Mouse (Mus musculus) liver, embryonic 13.5 days (tissue): ENCODE measurements around the gene Arhgap44. TPM values are rescaled to one million over a fixed set of nuclear protein-coding genes. Genes with fewer than 3 reads are reported as not detected.

Experiments used
- ATAC-seq: fragments of 200-750 bp; cut with Nextera tagmentation; 2 replicates; pipeline ENCODE4 v1.8.0; 2017; ENCODE audit warnings: low read depth, mild to moderate bottlenecking, moderate number of reproducible peaks, moderate library complexity
- DNase-seq: peaks from one replicate; pipeline ENCODE4 v3.0.0; 2022
- H3K27ac ChIP-seq: fragments of 300-500 bp; sonication (generic); 2 replicates; pipeline ENCODE4 v1.5.1; 2015; ENCODE audit warnings: moderate library complexity, mild to moderate bottlenecking, inconsistent platforms
- H3K27me3 ChIP-seq: fragments of 300-500 bp; sonication (generic); 2 replicates; pipeline ENCODE4 v1.6.1; 2015; ENCODE audit warnings: mild to moderate bottlenecking, inconsistent platforms
- H3K36me3 ChIP-seq: fragments of 300-500 bp; sonication (generic); 2 replicates; pipeline ENCODE4 v1.6.1; 2015; ENCODE audit warnings: mild to moderate bottlenecking, inconsistent platforms
- H3K4me1 ChIP-seq: fragments of 300-500 bp; sonication (generic); replicated peaks from 2 replicates; pipeline ENCODE4 v1.6.1; 2015; ENCODE audit warnings: inconsistent platforms
- H3K4me2 ChIP-seq: fragments of 300-500 bp; sonication (generic); 2 replicates; pipeline ENCODE4 v1.6.1; 2015; ENCODE audit warnings: inconsistent platforms, mild to moderate bottlenecking, moderate library complexity
- H3K4me3 ChIP-seq: fragments of 300-500 bp; sonication (generic); replicated peaks from 2 replicates; pipeline ENCODE4 v1.5.1; 2015; ENCODE audit warnings: mild to moderate bottlenecking, inconsistent platforms
- H3K9ac ChIP-seq: fragments of 300-500 bp; sonication (generic); 2 replicates; pipeline ENCODE4 v1.6.1; 2015; ENCODE audit warnings: mild to moderate bottlenecking, inconsistent platforms
- H3K9me3 ChIP-seq: fragments of 300-500 bp; sonication (generic); replicated peaks from 2 replicates; pipeline ENCODE4 v1.6.1; 2016; ENCODE audit warnings: inconsistent platforms
- WGBS: fragments of 180-500 bp; shearing (Covaris S2); methylation state at CpG from one replicate; pipeline ENCODE4 v1.1.7; 2015; ENCODE audit not compliant: insufficient replicate concordance; 5-methylcytosine and 5-hydroxymethylcytosine counted together
- polyA plus RNA-seq: library from polyadenylated mRNA; unstranded; fragments of >200 nt; fragmentation: Nextera tagmentation; extraction: Ambion mirVana; gene quantifications from 2 replicates; pipeline ENCODE4 v1.2.1, GENCODE M21; 2015

Gene Arhgap44
- polyA plus RNA-seq, 1 experiment from 2014 or later, result 0.66 TPM

DNA sequence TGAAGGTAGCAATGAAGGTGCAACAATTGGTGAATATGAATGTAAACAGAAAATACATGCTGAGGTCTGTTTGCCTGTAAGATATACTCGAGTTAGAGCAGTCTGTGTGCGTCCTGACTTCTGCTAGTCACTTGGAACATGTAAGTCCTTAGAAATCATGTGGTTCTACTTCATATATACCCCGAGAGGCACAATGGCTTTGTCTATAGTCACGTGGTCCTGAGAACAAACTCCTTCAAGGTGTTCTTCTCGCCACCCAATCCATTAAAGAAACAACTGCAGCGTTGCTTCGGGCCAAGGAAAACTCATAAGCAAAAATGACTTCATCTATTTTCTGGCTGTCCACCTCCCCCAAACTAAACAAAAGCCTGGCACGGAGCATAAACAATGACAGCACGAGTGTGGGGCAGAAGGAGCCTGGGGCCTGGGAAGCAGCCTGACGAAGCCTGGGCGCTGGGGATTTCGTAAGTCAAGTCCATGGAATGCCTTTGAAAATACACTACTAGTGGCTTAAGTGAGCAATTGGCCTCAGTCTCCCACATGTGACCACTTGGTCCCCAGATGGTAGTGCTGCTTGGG lies 123.2 kb downstream of the Arhgap44 start:
- H3K27ac ChIP-seq, result no peak overlapping the region
- DNase-seq, result no peak
- no peaks in the 10 kb centered on the region for H3K27me3 ChIP-seq
- no peaks in the 10 kb centered on the region for H3K4me1 ChIP-seq
- ATAC-seq, result no peak
- no peak overlapping the region for H3K4me3 ChIP-seq
- H3K9ac ChIP-seq, result no peak overlapping the region
- WGBS, result 60% methylated on average over 12 of the region's 12 CpGs
- H3K36me3 ChIP-seq, result no peaks in the 10 kb centered on the region
- H3K9me3 ChIP-seq, result no peaks in the 10 kb centered on the region
- no peak overlapping the region for H3K4me2 ChIP-seq

DNA sequence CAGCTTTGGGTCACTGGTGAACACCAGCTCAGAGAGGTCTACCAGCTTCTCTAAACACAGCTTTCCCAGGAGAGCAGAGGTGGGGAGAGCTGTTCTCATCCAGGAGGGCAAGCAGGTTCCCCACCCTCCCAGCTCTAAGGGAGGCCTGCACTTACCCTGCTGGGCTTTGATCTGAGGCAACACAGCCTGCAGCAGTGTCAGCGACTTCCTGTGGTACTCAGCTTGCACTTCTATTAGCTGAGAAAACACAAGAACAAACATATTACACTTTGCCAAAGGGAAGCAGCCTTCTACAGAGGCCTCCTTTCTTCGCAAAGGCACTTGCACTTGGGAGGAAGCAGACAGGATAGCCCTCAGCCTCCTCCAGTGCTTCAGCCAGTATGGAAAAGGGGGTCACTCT lies 123.8 kb downstream of the Arhgap44 start:
- Histone ChIP-seq H3K4me2 (no peak overlapping the region), H3K9me3 (no peaks in the 10 kb centered on the region), H3K36me3 (no peaks in the 10 kb centered on the region), H3K9ac (no peak overlapping the region), H3K27me3 (no peaks in the 10 kb centered on the region), H3K4me1 (no peaks in the 10 kb centered on the region), H3K27ac (no peak overlapping the region), H3K4me3 (no peak overlapping the region)
- DNase-seq (no peak), ATAC-seq (no peak)
- WGBS, result 34% methylated on average over 2 of the region's 2 CpGs

DNA sequence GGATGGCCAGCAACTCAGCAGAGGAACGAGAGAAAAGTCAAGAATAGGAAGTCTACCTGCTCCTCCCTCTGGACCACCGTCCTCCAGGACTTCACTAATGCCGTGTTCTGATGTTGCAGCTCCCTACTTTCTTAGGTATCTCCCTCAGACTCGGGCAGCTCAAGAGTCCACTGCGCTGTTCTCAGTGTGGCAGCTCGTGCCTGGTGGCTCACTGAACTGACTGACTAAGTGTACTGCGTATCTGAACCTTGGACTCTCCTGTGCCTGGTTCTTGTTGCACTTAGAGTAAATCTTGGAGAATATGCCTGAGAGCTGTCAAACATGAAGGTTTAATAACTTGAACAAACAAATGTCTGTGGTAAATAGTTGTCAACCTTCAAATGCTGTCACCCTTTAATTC lies 130.5 kb downstream of the Arhgap44 start:
- Histone ChIP-seq H3K4me2 (no peak overlapping the region), H3K27ac (no peak overlapping the region), H3K9me3 (no peaks in the 10 kb centered on the region), H3K9ac (no peak overlapping the region), H3K4me1 (peaks cover 4% of the 10 kb centered on the region; the same call in 1 of the 2 replicates), H3K36me3 (no peaks in the 10 kb centered on the region), H3K27me3 (no peaks in the 10 kb centered on the region), H3K4me3 (no peak overlapping the region)
- WGBS, result 67% methylated on average over 7 of the region's 7 CpGs
- no peak for DNase-seq
- ATAC-seq, result no peak

DNA sequence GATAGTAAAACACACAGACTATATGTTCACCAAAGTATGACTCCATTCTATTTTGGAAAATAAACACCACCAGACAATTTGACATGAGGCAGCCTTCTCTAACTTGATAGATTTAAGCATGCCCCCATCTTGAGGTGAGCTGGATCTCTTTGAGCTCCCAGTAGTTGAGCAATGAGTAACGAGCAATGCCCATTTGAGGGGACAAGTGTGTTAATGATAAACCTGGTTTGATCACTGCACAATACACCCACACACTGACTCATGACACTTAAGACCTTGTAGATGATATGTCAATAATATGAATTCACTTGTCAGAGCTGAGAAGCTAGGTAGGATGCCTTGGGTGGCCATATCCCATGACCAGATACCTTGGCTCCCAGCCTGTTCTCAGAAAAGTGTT lies 132.6 kb downstream of the Arhgap44 start:
- H3K4me1 ChIP-seq, result peaks cover 4% of the 10 kb centered on the region; the same call in 1 of the 2 replicates
- no peak overlapping the region for H3K27ac ChIP-seq
- H3K36me3 ChIP-seq, result no peaks in the 10 kb centered on the region
- no peak overlapping the region for H3K9ac ChIP-seq
- DNase-seq (no peak), ATAC-seq (no peak)
- no peak overlapping the region for H3K4me3 ChIP-seq
- no peaks in the 10 kb centered on the region for H3K27me3 ChIP-seq
- H3K4me2 ChIP-seq, result no peak overlapping the region
- no peaks in the 10 kb centered on the region for H3K9me3 ChIP-seq
- WGBS, result 43% methylated on average over 1 of the region's 1 CpGs

DNA sequence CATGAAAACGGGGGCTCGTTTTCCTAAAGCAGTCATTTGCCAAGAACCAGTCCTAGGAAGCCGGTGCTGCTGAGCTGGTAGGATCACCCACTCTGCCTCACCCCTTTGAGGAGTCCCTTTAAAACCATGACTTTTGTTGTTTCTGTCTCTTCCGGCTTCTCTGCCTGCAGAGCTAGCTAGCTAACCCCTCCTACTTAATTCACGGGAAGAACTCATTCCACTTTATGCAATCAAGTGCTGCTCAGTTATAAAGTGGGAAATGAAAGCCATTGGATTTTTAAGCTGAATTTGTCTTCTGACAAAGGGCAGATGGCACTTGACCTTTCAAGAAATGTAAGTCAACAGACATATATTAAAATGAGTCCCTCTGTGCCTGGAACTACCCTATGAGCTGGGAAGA lies 134.7 kb downstream of the Arhgap44 start:
- Histone ChIP-seq H3K4me3 (no peak overlapping the region), H3K27ac (no peak overlapping the region), H3K9ac (no peak overlapping the region), H3K4me2 (no peak overlapping the region), H3K36me3 (no peaks in the 10 kb centered on the region), H3K27me3 (no peaks in the 10 kb centered on the region), H3K4me1 (peaks cover 4% of the 10 kb centered on the region; the same call in 1 of the 2 replicates), H3K9me3 (no peaks in the 10 kb centered on the region)
- ATAC-seq, result no peak
- WGBS, result 64% methylated on average over 5 of the region's 5 CpGs
- no peak for DNase-seq

DNA sequence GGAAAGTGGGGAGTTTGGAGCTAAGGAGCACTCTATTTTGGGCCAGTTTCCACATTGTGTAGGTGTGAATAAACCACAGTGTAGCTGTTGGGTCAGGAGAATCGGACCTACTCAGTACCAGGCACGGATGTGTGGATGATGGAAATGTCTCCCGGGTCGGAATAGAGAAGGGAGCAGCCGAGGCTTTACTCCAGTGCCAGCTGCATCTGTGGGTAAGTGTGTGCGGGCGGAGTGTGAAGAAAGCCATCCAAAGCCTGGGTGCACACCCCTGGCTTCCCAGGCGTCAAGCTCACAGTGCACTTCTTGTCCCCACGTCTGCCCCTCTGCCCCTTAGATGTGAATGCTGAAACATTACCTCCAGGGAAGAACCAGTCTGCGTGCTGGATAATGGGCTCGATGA lies 140.0 kb downstream of the Arhgap44 start:
- Histone ChIP-seq H3K4me1 (no peaks in the 10 kb centered on the region), H3K27me3 (no peaks in the 10 kb centered on the region), H3K9ac (no peak overlapping the region), H3K4me3 (no peak overlapping the region), H3K36me3 (no peaks in the 10 kb centered on the region), H3K4me2 (no peak overlapping the region), H3K9me3 (no peaks in the 10 kb centered on the region), H3K27ac (no peak overlapping the region)
- DNase-seq (no peak), ATAC-seq (no peak)
- WGBS, result 72% methylated on average over 11 of the region's 11 CpGs

DNA sequence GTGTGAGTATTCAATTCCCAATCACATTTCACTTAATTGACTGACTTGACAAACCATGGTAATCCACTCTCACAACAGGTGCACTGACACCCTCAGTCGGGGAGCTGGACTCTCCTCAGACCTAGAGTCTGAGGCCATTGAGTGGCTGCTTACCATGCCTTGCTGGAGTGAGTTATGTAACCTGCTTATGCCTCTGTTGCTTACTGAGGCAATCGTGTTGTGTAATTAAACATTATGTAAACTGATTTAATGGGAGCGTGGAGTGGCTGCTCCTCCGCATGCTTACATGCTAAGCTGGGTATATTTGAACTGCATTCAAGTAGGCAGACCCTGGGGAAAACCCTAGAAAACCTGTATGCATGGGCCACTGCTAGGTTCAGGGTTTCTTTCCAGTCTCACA lies 142.0 kb downstream of the Arhgap44 start:
- no peak for ATAC-seq
- no peak for DNase-seq
- H3K9ac ChIP-seq, result no peak overlapping the region
- H3K4me1 ChIP-seq, result no peaks in the 10 kb centered on the region
- no peaks in the 10 kb centered on the region for H3K9me3 ChIP-seq
- no peaks in the 10 kb centered on the region for H3K27me3 ChIP-seq
- WGBS, result 77% methylated on average over 4 of the region's 4 CpGs
- no peaks in the 10 kb centered on the region for H3K36me3 ChIP-seq
- H3K27ac ChIP-seq, result no peak overlapping the region
- no peak overlapping the region for H3K4me2 ChIP-seq
- H3K4me3 ChIP-seq, result no peak overlapping the region

DNA sequence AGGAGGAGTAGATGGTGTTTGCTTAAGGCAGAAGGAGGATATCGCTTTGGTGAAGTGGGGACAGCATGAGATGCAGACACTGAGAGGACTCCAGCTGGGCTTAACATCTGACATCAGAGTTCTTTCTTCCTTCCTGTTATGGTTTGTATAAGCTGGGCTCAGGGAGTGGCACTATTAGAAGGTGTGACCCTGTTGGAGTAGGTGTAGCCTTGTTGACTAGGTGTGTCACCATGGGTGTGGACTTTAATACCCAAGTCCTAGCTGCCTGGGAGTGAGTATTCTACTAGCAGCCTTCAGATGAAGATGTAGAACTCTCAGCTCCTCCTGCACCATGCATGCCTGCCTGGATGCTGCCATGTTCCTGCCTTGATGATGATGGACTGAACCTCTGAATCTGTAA lies 146.0 kb downstream of the Arhgap44 start:
- WGBS, result 75% methylated on average over 1 of the region's 1 CpGs
- no peak for DNase-seq
- Histone ChIP-seq H3K4me3 (no peak overlapping the region), H3K27me3 (no peaks in the 10 kb centered on the region), H3K4me1 (no peaks in the 10 kb centered on the region), H3K9me3 (no peaks in the 10 kb centered on the region), H3K27ac (no peak overlapping the region), H3K9ac (no peak overlapping the region), H3K4me2 (no peak overlapping the region), H3K36me3 (no peaks in the 10 kb centered on the region)
- no peak for ATAC-seq

DNA sequence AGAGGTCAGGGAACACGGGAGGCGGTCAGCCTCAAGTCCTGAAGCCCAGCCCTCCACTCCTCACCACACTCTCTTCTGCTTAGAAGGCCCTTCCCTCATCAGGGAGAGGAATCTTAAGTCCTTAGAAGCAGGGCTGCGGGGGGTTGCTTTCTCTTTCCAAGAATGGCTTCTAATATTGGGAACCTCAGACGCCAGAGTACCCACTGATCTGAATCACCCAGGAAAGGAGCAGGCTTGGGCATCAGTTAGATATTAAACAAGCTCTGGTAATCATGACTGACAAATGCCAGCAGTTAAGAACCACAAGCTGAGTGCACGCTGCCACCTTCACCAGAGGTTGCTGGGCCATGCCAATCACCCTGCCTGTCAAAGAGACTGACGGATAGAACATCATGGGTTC lies 148.9 kb downstream of the Arhgap44 start:
- no peaks in the 10 kb centered on the region for H3K9me3 ChIP-seq
- no peak overlapping the region for H3K4me2 ChIP-seq
- H3K36me3 ChIP-seq, result no peaks in the 10 kb centered on the region
- DNase-seq, result no peak
- no peak overlapping the region for H3K27ac ChIP-seq
- H3K27me3 ChIP-seq, result no peaks in the 10 kb centered on the region
- H3K9ac ChIP-seq, result no peak overlapping the region
- no peaks in the 10 kb centered on the region for H3K4me1 ChIP-seq
- ATAC-seq, result no peak
- no peak overlapping the region for H3K4me3 ChIP-seq
- WGBS, result 66% methylated on average over 6 of the region's 6 CpGs

DNA sequence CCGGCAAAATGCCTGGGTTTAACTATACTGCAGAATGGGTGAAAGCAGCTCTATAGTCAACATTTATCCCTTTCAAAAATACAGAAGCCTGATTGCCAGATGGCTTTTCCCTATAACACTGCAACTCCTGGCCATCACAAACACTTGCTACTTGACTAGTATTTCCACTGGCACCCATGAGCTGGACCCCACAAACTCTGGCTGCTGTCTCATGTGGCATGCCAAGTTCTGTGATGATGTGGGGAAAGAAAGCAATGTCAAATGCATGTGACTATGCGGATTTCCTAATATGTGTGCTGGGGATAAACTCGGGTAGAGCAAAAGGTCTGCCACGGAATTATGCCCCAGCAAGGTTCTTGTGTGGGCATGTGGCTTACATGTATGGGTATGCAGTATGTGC lies 156.7 kb downstream of the Arhgap44 start:
- Histone ChIP-seq H3K4me1 (no peaks in the 10 kb centered on the region), H3K36me3 (peaks cover 28% of the 10 kb centered on the region), H3K9ac (no peak overlapping the region), H3K27ac (no peak overlapping the region), H3K4me3 (no peak overlapping the region), H3K4me2 (no peak overlapping the region), H3K9me3 (no peaks in the 10 kb centered on the region), H3K27me3 (no peaks in the 10 kb centered on the region)
- no peak for ATAC-seq
- 81% methylated on average over 4 of the region's 4 CpGs for WGBS
- no peak for DNase-seq

DNA sequence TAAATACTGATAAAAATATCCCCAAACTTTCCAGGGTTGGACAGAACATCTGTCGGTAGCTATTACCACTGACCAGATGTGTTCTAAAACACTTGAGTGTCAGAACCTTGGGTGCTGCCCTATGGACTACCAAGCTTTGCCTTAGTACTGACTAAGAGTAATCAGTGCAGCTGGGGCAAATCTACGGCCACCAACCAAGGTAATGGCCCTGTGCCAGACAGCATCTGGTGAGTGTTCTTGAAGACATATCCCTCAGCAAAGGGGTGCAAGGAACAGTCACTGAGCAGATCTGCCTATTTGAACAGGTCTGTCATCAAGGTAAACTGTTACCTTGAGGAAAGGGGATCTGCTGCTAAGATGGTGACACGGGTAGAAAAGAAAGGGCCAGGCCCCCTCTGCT lies 157.9 kb downstream of the Arhgap44 start:
- Histone ChIP-seq H3K9me3 (no peaks in the 10 kb centered on the region), H3K9ac (no peak overlapping the region), H3K4me2 (no peak overlapping the region), H3K4me3 (no peak overlapping the region), H3K4me1 (no peaks in the 10 kb centered on the region), H3K27ac (no peak overlapping the region), H3K27me3 (no peaks in the 10 kb centered on the region), H3K36me3 (peaks cover 40% of the 10 kb centered on the region)
- WGBS, result 79% methylated on average over 3 of the region's 3 CpGs
- no peak for ATAC-seq
- DNase-seq, result no peak

DNA sequence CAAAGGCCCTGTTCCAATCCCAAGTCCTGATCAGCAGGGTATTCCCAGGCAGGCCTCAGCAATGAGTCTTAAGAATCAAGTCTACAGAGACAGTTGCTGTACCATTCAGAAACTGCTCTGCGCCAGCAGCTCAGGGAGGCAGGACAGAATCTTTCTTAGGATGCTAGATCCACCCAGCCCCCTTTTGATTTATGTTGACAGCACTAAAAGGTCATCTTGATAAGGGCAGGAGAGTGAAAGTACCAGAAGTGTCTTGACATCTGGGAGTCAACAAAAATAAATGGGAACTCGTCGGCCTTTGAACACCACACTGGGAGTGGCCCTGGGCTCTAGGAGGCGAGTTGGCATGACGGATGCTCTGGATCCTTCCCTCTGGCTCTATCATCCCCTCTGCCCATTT lies 159.2 kb downstream of the Arhgap44 start:
- H3K4me1 ChIP-seq, result no peaks in the 10 kb centered on the region
- peaks cover 52% of the 10 kb centered on the region for H3K36me3 ChIP-seq
- DNase-seq, result no peak
- H3K27me3 ChIP-seq, result no peaks in the 10 kb centered on the region
- no peaks in the 10 kb centered on the region for H3K9me3 ChIP-seq
- H3K4me2 ChIP-seq, result no peak overlapping the region
- no peak overlapping the region for H3K9ac ChIP-seq
- no peak overlapping the region for H3K27ac ChIP-seq
- no peak for ATAC-seq
- WGBS, result 72% methylated on average over 5 of the region's 5 CpGs
- no peak overlapping the region for H3K4me3 ChIP-seq
